Mouse (Mus musculus) liver, embryonic 14.5 days (tissue): ENCODE data around the gene Tmprss6.

Experiments
- CTCF ChIP-seq: IDR thresholded peaks from 2 replicates; pipeline ENCODE4 v1.5.1; 2016; ENCODE audit warnings: antibody characterized with exemption, low read depth, control low read depth
- EP300 ChIP-seq: IDR thresholded peaks from 2 replicates; pipeline ENCODE4 v1.6.1; 2016; ENCODE audit warnings: antibody characterized with exemption, low read depth

DNA sequence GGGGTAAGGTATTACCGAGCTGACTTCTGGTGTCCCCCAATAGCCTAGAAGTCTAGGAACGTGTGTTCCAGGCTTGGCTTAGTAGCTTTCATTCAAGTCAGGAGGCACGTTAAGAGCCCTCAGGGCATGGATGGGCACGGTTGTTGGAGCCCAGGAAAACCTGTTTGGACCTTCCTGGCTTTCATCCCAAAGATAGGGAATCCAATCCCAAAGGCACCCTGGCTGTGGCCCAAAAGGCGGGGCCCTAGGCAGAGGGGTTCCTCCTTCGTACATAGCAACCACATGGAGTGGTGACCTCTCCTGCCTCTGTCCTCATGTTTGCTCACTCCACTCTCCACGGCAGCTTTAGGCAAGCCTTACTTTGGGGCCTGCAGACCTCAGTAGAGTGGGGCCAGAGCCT is 66.0 kb downstream of the Tmprss6 start:
- TF ChIP-seq CTCF (no peak), EP300 (no peak)
